8 mouse cellular contexts compared by ENCODE assay signal in genomic region chr8:108699454-108700345, GRCm38 (mm10).
DNase-seq lines count a peak whose midpoint lies in the region; ATAC-seq and TF ChIP-seq lines count a peak whose summit lies in the region.
"Had no signal": no experiment of that assay in that cellular context is flagged by ENCODE, and none has a peak within 500 bp of the region (broad histone marks: within the 10 kb centered on the region; RNA-seq: fewer than 3 reads in every experiment).

No protein-coding gene starts in this region.

- ATAC-seq in lung, embryonic 15.5 days (ENCODE audit: borderline replicate concordance, extremely low read depth, low FRiP score, low TSS enrichment), result no peak
- ATAC-seq in stomach, embryonic 15.5 days (ENCODE audit: insufficient read depth, low FRiP score, low read depth), result no peak

- no peak for TF ChIP-seq POLR2A in embryonic fibroblast, embryonic 13.5 days (IDR thresholded peaks at IDR 0.05; ENCODE audit: low read depth, low read length)

- TF ChIP-seq CTCF in embryonic fibroblast, embryonic 13.5 days (IDR thresholded peaks at IDR 0.05; ENCODE audit: borderline replicate concordance, insufficient read depth, low read length), result no peak

- no peak for DNase-seq in lung, postnatal 25 days (ENCODE audit: low spot score)
- peak; percentile 71 for DNase-seq in limb, embryonic 10.5 days (ENCODE audit: low spot score)
- DNase-seq in layer of hippocampus, postnatal 10 days (ENCODE audit: low spot score in 2 of 2), result no peak
- no peak for DNase-seq in layer of hippocampus, postnatal 36 days
- DNase-seq: right cerebral cortex, postnatal 14 days had no signal

- H3K27ac ChIP-seq in lung, embryonic 15.5 days, result peak overlapping the region; percentile 47; the same call in 1 of the 2 replicates
- H3K27ac ChIP-seq in embryonic fibroblast, embryonic 13.5 days (ENCODE audit: insufficient read depth, low read length), result no peak overlapping the region
- H3K27ac ChIP-seq in limb, embryonic 10.5 days, result peak overlapping the region; percentile 20; the same call in 1 of the 2 replicates
- H3K27ac ChIP-seq in stomach, embryonic 15.5 days, result no peak overlapping the region

- H3K27me3 ChIP-seq in lung, embryonic 15.5 days, result peaks cover 50% of the 10 kb centered on the region
- peaks cover 62% of the 10 kb centered on the region for H3K27me3 ChIP-seq in limb, embryonic 10.5 days (ENCODE audit: low read depth, poor library complexity, severe bottlenecking)
- peaks cover 23% of the 10 kb centered on the region for H3K27me3 ChIP-seq in stomach, embryonic 15.5 days (replicated peaks)

- no peaks in the 10 kb centered on the region for H3K9me3 ChIP-seq in lung, embryonic 15.5 days
- no peaks in the 10 kb centered on the region for H3K9me3 ChIP-seq in limb, embryonic 10.5 days (replicated peaks)
- H3K9me3 ChIP-seq in stomach, embryonic 15.5 days, result no peaks in the 10 kb centered on the region

- no peak overlapping the region for H3K9ac ChIP-seq in lung, embryonic 15.5 days
- H3K9ac ChIP-seq in stomach, embryonic 15.5 days, result no peak overlapping the region

- H3K4me1 ChIP-seq in lung, embryonic 15.5 days, result peaks cover 46% of the 10 kb centered on the region
- peaks cover 2% of the 10 kb centered on the region; the same call in 1 of the 2 replicates for H3K4me1 ChIP-seq in embryonic fibroblast, embryonic 13.5 days (ENCODE audit: control insufficient read depth, insufficient read depth, low read length)
- H3K4me1 ChIP-seq in limb, embryonic 10.5 days, result peaks cover 70% of the 10 kb centered on the region
- peaks cover 37% of the 10 kb centered on the region for H3K4me1 ChIP-seq in stomach, embryonic 15.5 days

- 10% methylated on average over 23 of the region's 23 CpGs for WGBS in lung, embryonic 15.5 days
- WGBS in limb, embryonic 10.5 days, result under 1% methylated on average over 23 of the region's 23 CpGs
- WGBS in stomach, embryonic 15.5 days, result 11% methylated on average over 23 of the region's 23 CpGs

- no peaks in the 10 kb centered on the region for H3K36me3 ChIP-seq in lung, embryonic 15.5 days
- no peaks in the 10 kb centered on the region for H3K36me3 ChIP-seq in limb, embryonic 10.5 days
- H3K36me3 ChIP-seq in stomach, embryonic 15.5 days, result no peaks in the 10 kb centered on the region

- peak overlapping the region; percentile 44 for H3K4me2 ChIP-seq in lung, embryonic 15.5 days
- peak overlapping the region; percentile 54 for H3K4me2 ChIP-seq in stomach, embryonic 15.5 days

- H3K4me3 ChIP-seq in lung, embryonic 15.5 days, result peak overlapping the region; percentile 14
- peak overlapping the region; percentile 5 for H3K4me3 ChIP-seq in embryonic fibroblast, embryonic 13.5 days (ENCODE audit: insufficient read depth, low read length)
- peak overlapping the region; percentile 39 for H3K4me3 ChIP-seq in limb, embryonic 10.5 days
- H3K4me3 ChIP-seq in stomach, embryonic 15.5 days (replicated peaks), result peak overlapping the region; percentile 19

Comparison
In these comparisons a context has a peak if more than half of its experiments do, and no peak if none do; other contexts are left out.
1. H3K27ac ChIP-seq: peak in lung, embryonic 15.5 days (single experiment) and limb, embryonic 10.5 days (single experiment); none in embryonic fibroblast, embryonic 13.5 days (single experiment) and stomach, embryonic 15.5 days (single experiment).
2. Peak in every context shown above with its lines, with median percentiles within 50 percentile points of each other: H3K4me3 ChIP-seq.